Mouse (Mus musculus) thymus, adult 2 months (tissue): ENCODE measurements around the gene Peak1. TPM values are rescaled to one million over a fixed set of nuclear protein-coding genes. Genes with fewer than 3 reads are reported as not detected.
"Not testable (repeated sequence)": the region's sequence is repeated elsewhere in the genome, so short reads cannot be mapped to it uniquely, and the experiment has no call there.

Experiments used
- DNase-seq: peaks from one replicate; pipeline ENCODE4 v3.0.0; 2021
- H3K27ac ChIP-seq: fragments of 200-500 bp; 2 replicates; pipeline ENCODE4 v1.5.1; 2012; ENCODE audit warnings: low read length, control low read depth; ENCODE audit not compliant: control insufficient read depth, insufficient read depth
- H3K27me3 ChIP-seq: fragments of 200-500 bp; 2 replicates; pipeline ENCODE4 v1.6.1; 2012; ENCODE audit warnings: mild to moderate bottlenecking, low read length, moderate library complexity, mixed read lengths; ENCODE audit not compliant: control insufficient read depth, insufficient read depth
- H3K36me3 ChIP-seq: fragments of 200-500 bp; 2 replicates; pipeline ENCODE4 v1.6.1; 2012; ENCODE audit warnings: mild to moderate bottlenecking, low read length, moderate library complexity; ENCODE audit not compliant: control insufficient read depth, insufficient read depth
- H3K4me1 ChIP-seq: fragments of 200-500 bp; replicated peaks from 2 replicates; pipeline ENCODE4 v1.6.1; 2012; ENCODE audit warnings: low read length; ENCODE audit not compliant: control insufficient read depth, insufficient read depth
- H3K4me3 ChIP-seq: fragments of 200-500 bp; 2 replicates; pipeline ENCODE4 v1.5.1; 2012; ENCODE audit warnings: mild to moderate bottlenecking, low read length, control low read depth, moderate library complexity; ENCODE audit not compliant: control insufficient read depth, insufficient read depth
- CTCF ChIP-seq: fragments of 200-500 bp; IDR thresholded peaks from 2 replicates; pipeline ENCODE4 v1.5.1; 2012; ENCODE audit warnings: mild to moderate bottlenecking, control low read depth, low read length, moderate library complexity, borderline replicate concordance; ENCODE audit not compliant: control insufficient read depth, poor library complexity, insufficient read depth; ENCODE audit errors: extremely low read depth
- POLR2A ChIP-seq: fragments of 200-500 bp; IDR thresholded peaks from 2 replicates; pipeline ENCODE4 v1.6.1; 2012; ENCODE audit warnings: mild to moderate bottlenecking, low read length, control low read depth, moderate library complexity; ENCODE audit not compliant: control insufficient read depth, poor library complexity, insufficient read depth; ENCODE audit errors: extremely low read depth
- WGBS: fragments of 180-500 bp; shearing (Covaris S2); methylation state at CpG from one replicate; pipeline ENCODE4 v1.1.7; 2018; 5-methylcytosine and 5-hydroxymethylcytosine counted together
- polyA plus RNA-seq: library from polyadenylated mRNA; depleted of rRNA; stranded (reverse); fragments of >200 nt; gene quantifications from 2 replicates; pipeline ENCODE4 v1.2.3, GENCODE M21; 2012

Peak1 gene
- polyA plus RNA-seq, 1 experiment = 8.6 TPM

DNA sequence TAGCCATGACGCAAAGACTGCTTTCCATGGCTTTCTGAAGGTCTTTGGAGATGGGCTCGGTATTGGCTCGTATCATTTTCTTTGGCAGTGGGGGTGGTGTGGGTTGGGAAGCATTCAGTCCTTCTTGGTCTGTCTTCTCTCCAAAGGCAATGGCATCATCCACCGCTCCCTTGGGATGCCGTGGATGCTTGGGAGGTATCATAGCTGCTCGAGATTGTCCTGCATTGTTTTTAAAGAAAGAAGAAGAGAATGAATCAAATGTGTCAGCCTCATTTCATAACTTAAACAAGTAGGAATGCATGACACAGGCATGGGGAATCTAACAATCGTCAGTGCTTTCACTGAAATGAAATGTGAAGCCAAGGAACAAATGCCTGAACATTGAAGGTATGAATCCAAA, 190.2 kb downstream of the Peak1 start:
- Histone ChIP-seq H3K4me1 (no peaks in the 10 kb centered on the region), H3K27ac (no peak overlapping the region), H3K4me3 (no peak overlapping the region), H3K36me3 (0 out of 2 replicates have a peak, but pooled peaks cover 3% of the 10 kb centered on the region), H3K27me3 (no peaks in the 10 kb centered on the region)
- DNase-seq = no peak
- WGBS = 96% methylated on average over 7 of the region's 7 CpGs
- TF ChIP-seq POLR2A = no peak
- TF ChIP-seq CTCF = no peak

DNA sequence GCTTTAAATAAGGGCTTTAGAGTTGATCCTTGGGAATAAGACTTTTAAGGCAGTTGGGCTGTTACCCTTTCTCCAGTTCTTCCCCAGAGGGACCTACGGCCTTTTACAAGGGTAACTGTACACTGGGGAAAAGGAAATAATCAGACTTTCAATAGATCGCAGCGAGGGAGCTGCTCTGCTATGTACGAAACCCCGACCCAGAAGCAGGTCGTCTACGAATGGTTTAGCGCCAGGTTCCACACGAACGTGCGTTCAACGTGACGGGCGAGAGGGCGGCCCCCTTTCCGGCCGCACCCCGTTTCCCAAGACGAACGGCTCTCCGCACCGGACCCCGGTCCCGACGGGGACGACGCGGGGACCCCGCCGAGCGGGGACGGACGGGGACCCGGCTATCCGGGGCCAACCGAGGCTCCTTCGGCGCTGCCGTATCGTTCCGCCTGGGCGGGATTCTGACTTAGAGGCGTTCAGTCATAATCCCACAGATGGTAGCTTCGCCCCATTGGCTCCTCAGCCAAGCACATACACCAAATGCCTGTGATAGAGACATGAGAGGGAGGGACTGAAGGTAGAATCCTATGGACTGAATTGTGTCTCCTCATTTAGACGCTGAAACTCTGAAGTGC, 194.3 kb downstream of the Peak1 start:
- not testable (repeated sequence) for H3K36me3 ChIP-seq, H3K27me3 ChIP-seq, H3K4me3 ChIP-seq, H3K4me1 ChIP-seq, H3K27ac ChIP-seq
- peak; percentile 71 for DNase-seq
- 81% methylated on average over 45 of the region's 45 CpGs for WGBS

DNA sequence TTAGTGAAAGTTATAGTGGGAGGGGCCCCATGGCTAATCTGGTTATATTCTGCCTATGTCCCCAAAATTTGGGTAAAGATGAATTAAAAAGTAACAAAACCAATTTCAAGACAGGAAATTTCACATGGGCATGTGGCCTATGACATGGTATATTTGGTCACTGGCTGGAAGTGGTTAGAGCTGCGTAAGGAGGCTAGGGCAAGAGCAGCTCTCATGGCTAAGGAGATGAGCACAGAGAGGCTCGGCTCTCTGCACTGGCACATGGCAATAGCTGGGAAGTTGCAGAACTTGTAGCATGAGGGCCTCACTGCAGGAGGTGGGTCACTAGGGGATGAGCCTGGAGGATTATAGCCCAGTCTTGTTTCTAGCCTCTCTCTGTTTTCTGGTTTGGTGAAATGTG, 199.0 kb downstream of the Peak1 start:
- no peak overlapping the region for H3K4me3 ChIP-seq
- H3K36me3 ChIP-seq = no peaks in the 10 kb centered on the region
- no peak overlapping the region for H3K27ac ChIP-seq
- TF ChIP-seq POLR2A (no peak), CTCF (no peak)
- 65% methylated on average over 2 of the region's 2 CpGs for WGBS
- no peaks in the 10 kb centered on the region for H3K27me3 ChIP-seq
- H3K4me1 ChIP-seq = no peaks in the 10 kb centered on the region
- no peak for DNase-seq

DNA sequence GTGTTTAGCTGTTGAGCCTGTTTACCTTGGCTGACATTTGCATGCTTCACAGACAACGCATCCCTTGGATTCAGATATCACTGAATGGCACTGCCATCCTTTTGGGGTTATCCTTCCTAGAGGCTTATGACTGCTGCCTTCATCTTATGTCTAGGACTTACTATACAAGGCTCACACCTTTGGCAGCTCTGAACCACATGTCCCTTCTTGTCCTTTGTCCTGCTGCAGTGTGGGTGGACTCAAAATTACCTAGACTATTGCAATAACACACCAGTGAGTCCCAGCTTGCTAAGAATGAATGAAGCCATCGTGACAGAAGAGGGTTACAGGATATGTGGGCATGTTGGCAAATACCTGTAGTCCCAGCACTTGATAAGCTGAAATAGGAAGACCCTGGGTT, 199.8 kb downstream of the Peak1 start:
- 97% methylated on average over 2 of the region's 2 CpGs for WGBS
- Histone ChIP-seq H3K27ac (no peak overlapping the region), H3K36me3 (no peaks in the 10 kb centered on the region), H3K27me3 (no peaks in the 10 kb centered on the region), H3K4me3 (no peak overlapping the region), H3K4me1 (no peaks in the 10 kb centered on the region)
- DNase-seq = no peak
- TF ChIP-seq POLR2A (no peak), CTCF (no peak)

DNA sequence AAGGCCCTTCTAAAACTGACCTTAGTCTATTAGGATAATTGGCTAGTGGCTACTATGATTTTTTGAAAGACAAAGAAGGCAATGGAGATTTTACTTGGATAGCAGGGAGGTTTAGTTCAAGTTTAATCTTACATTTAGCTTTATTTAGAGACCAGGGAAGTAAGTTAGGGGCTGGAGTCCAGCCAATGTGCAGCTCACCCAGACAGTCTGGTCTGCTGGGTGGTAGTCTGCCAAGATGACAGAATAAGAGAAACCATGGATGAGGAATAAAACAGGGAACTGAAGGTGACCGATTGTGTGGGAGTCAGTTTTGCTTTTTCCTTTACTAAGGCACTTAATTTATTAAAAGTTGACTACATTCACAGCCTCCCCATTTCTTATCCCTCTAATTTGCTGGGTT, 200.5 kb downstream of the Peak1 start:
- DNase-seq = no peak
- Histone ChIP-seq H3K36me3 (no peaks in the 10 kb centered on the region), H3K27me3 (no peaks in the 10 kb centered on the region), H3K4me1 (no peaks in the 10 kb centered on the region), H3K27ac (no peak overlapping the region), H3K4me3 (no peak overlapping the region)
- TF ChIP-seq POLR2A = no peak
- TF ChIP-seq CTCF = no peak
- 84% methylated on average over 1 of the region's 1 CpGs for WGBS

DNA sequence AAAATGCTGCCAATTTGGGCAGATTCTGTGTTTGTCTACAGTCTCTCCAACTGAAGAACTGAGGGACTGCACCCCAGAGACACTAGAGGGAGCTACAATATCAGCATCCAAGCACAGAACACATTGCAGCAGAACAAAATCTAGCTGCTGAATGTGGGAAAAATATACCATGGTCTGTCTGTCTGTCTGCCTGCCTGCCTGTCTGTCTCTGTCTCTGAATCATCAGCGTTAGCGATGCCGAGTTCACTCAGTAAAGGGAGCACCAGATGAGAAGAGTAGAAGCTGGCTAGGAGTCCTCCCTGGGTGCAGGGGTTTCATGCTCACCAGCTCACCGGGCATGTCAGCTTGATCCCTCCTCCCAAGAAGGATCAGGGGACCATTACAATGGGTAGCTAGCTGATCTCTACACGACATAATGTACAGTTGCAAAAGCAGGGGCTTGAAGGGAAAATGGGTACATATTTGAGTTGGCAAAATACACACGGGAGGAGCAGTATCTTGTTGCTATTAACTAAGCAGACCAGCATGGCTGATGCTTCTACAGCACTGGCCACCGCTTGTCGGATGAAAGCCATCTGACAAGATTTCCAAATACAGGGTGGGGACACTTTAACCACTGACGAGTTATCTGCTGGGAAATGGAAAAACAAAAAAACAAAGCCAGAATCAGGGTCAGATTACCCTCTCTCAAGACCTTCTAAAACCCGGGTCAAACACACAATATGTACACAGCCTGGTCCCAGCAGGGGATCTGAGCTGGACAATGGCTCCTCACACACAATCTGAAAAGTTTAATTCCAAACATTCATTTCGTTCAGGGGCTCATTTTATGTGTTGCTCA, 204.2 kb downstream of the Peak1 start:
- no peak overlapping the region for H3K27ac ChIP-seq
- peak; percentile 33 for DNase-seq
- 66% methylated on average over 11 of the region's 11 CpGs for WGBS

More for the DNA sequence above, 204.2 kb downstream of the Peak1 start:
- Histone ChIP-seq H3K27me3 (no peaks in the 10 kb centered on the region), H3K4me1 (no peaks in the 10 kb centered on the region), H3K36me3 (no peaks in the 10 kb centered on the region), H3K4me3 (no peak overlapping the region)
- TF ChIP-seq POLR2A (no peak), CTCF (no peak)
